Mouse (Mus musculus) stomach, embryonic 16.5 days (tissue): ENCODE data around the gene Dclre1c. TPM values are rescaled to one million over a fixed set of nuclear protein-coding genes. Genes with fewer than 3 reads are reported as not detected.

Experiments
- ATAC-seq: fragments of 200-750 bp; cut with Nextera tagmentation; 2 replicates; pipeline ENCODE4 v1.8.0; 2017; ENCODE audit warnings: moderate number of reproducible peaks, moderate TSS enrichment; ENCODE audit not compliant: insufficient read depth, low FRiP score
- H3K27ac ChIP-seq: fragments of 300-500 bp; sonication (generic); 2 replicates; pipeline ENCODE4 v1.5.1; 2014; ENCODE audit warnings: low read length
- H3K27me3 ChIP-seq: fragments of 300-500 bp; sonication (generic); 2 replicates; pipeline ENCODE4 v1.6.1; 2014; ENCODE audit warnings: low read length, control low read depth, mixed read lengths; ENCODE audit not compliant: control insufficient read depth, insufficient read depth
- H3K36me3 ChIP-seq: fragments of 300-500 bp; sonication (generic); 2 replicates; pipeline ENCODE4 v1.6.1; 2014; ENCODE audit warnings: low read length; ENCODE audit not compliant: control insufficient read depth, insufficient read depth
- H3K4me1 ChIP-seq: fragments of 300-500 bp; sonication (generic); 2 replicates; pipeline ENCODE4 v1.6.1; 2014; ENCODE audit warnings: low read length, control low read depth, mixed read lengths; ENCODE audit not compliant: control insufficient read depth, insufficient read depth
- H3K4me2 ChIP-seq: fragments of 300-500 bp; sonication (generic); 2 replicates; pipeline ENCODE4 v1.6.1; 2014; ENCODE audit warnings: low read depth, low read length, mixed read lengths
- H3K4me3 ChIP-seq: fragments of 300-500 bp; sonication (generic); replicated peaks from 2 replicates; pipeline ENCODE4 v1.5.1; 2014; ENCODE audit warnings: mild to moderate bottlenecking, low read length
- H3K9ac ChIP-seq: fragments of 300-500 bp; sonication (generic); 2 replicates; pipeline ENCODE4 v1.6.1; 2014; ENCODE audit warnings: low read length
- H3K9me3 ChIP-seq: fragments of 300-500 bp; sonication (generic); replicated peaks from 2 replicates; pipeline ENCODE4 v1.6.1; 2016; ENCODE audit warnings: low read length, control low read depth; ENCODE audit not compliant: control insufficient read depth
- WGBS: fragments of 180-500 bp; shearing (Covaris S2); extraction: QIAGEN DNeasy Blood & Tissue Kit; methylation state at CpG from one replicate; pipeline ENCODE4 v1.1.7; 2014; 5-methylcytosine and 5-hydroxymethylcytosine counted together
- polyA plus RNA-seq: library from polyadenylated mRNA; unstranded; fragments of >200 nt; fragmentation: Nextera tagmentation; extraction: Ambion mirVana; gene quantifications from 2 replicates; pipeline ENCODE4 v1.2.1, GENCODE M21; 2015

Gene Dclre1c
- polyA plus RNA-seq, 1 experiment from 2014 or later, result 5.9 TPM

- Histone ChIP-seq H3K9ac (no peak overlapping the region), H3K36me3 (no peaks in the 10 kb centered on the region), H3K4me3 (no peak overlapping the region), H3K4me2 (no peak overlapping the region), H3K9me3 (no peaks in the 10 kb centered on the region), H3K27ac (no peak overlapping the region), H3K27me3 (no peaks in the 10 kb centered on the region), H3K4me1 (peaks cover 11% of the 10 kb centered on the region)
- no peak for ATAC-seq
- 57% methylated on average over 4 of the region's 4 CpGs for WGBS
These were observed 3.8 kb upstream of the Dclre1c start for GRCm38 (mm10) chr2:3420157-3420556.

GRCm38 (mm10) chr2:3422548-3422947, 1.4 kb upstream of the Dclre1c start, which contains the start of gene Meig1:
TSS of gene Meig1 (minus strand) at chr2:3422648.
- Histone ChIP-seq H3K4me2 (peak within 1 kb of the TSS; percentile 85; the same call in 1 of the 2 replicates), H3K4me1 (peaks cover 11% of the 10 kb centered on the region), H3K36me3 (no peaks in the 10 kb centered on the region), H3K9ac (no peak within 1 kb of the TSS), H3K9me3 (no peaks in the 10 kb centered on the region), H3K27ac (no peak within 1 kb of the TSS), H3K4me3 (no peak within 1 kb of the TSS), H3K27me3 (no peaks in the 10 kb centered on the region)
- no peak for ATAC-seq
- WGBS, result 66% methylated on average over 3 of the region's 3 CpGs

- peaks cover 7% of the 10 kb centered on the region for H3K4me1 ChIP-seq
- 4% methylated on average over 10 of the region's 10 CpGs for WGBS
- no peak for ATAC-seq
- peak overlapping the region; percentile 85 for H3K4me2 ChIP-seq
- H3K27me3 ChIP-seq, result no peaks in the 10 kb centered on the region
- peak overlapping the region; percentile 63 for H3K4me3 ChIP-seq
- H3K36me3 ChIP-seq, result no peaks in the 10 kb centered on the region
- H3K9me3 ChIP-seq, result no peaks in the 10 kb centered on the region
- H3K9ac ChIP-seq, result peak overlapping the region; percentile 70
- H3K27ac ChIP-seq, result no peak overlapping the region
These were observed 614 bp downstream of the Dclre1c start for GRCm38 (mm10) chr2:3424579-3424910.

- Histone ChIP-seq H3K9ac (no peak overlapping the region), H3K9me3 (no peaks in the 10 kb centered on the region), H3K27ac (no peak overlapping the region), H3K4me2 (no peak overlapping the region), H3K4me3 (no peak overlapping the region), H3K36me3 (no peaks in the 10 kb centered on the region), H3K27me3 (no peaks in the 10 kb centered on the region), H3K4me1 (no peaks in the 10 kb centered on the region)
- 78% methylated on average over 9 of the region's 9 CpGs for WGBS
- ATAC-seq, result no peak
These were observed 7.0 kb downstream of the Dclre1c start for GRCm38 (mm10) chr2:3430956-3431355.

- H3K4me2 ChIP-seq, result no peak overlapping the region
- H3K9me3 ChIP-seq, result no peaks in the 10 kb centered on the region
- H3K36me3 ChIP-seq, result no peaks in the 10 kb centered on the region
- H3K4me3 ChIP-seq, result no peak overlapping the region
- H3K27me3 ChIP-seq, result no peaks in the 10 kb centered on the region
- no peak for ATAC-seq
- no peak overlapping the region for H3K9ac ChIP-seq
- 84% methylated on average over 6 of the region's 6 CpGs for WGBS
- H3K4me1 ChIP-seq, result no peaks in the 10 kb centered on the region
- H3K27ac ChIP-seq, result no peak overlapping the region
These were observed 11.6 kb downstream of the Dclre1c start for GRCm38 (mm10) chr2:3435369-3436061.

- no peak overlapping the region for H3K4me2 ChIP-seq
- WGBS, result 66% methylated on average over 7 of the region's 7 CpGs
These were observed 14.0 kb downstream of the Dclre1c start for GRCm38 (mm10) chr2:3437956-3438355.

GRCm38 (mm10) chr2:3444206-3444605, 20.3 kb downstream of the Dclre1c start:
- no peaks in the 10 kb centered on the region for H3K36me3 ChIP-seq
- 65% methylated on average over 7 of the region's 7 CpGs for WGBS
- H3K9me3 ChIP-seq, result no peaks in the 10 kb centered on the region
- H3K27ac ChIP-seq, result no peak overlapping the region
- no peaks in the 10 kb centered on the region for H3K27me3 ChIP-seq
- H3K4me3 ChIP-seq, result no peak overlapping the region
- no peak overlapping the region for H3K9ac ChIP-seq
- no peak overlapping the region for H3K4me2 ChIP-seq
- H3K4me1 ChIP-seq, result no peaks in the 10 kb centered on the region
- ATAC-seq, result no peak

More at GRCm38 (mm10) chr2:3437956-3438355, 14.0 kb downstream of the Dclre1c start:
- no peaks in the 10 kb centered on the region for H3K4me1 ChIP-seq
- H3K27ac ChIP-seq, result no peak overlapping the region
- no peak for ATAC-seq
- no peaks in the 10 kb centered on the region for H3K9me3 ChIP-seq
- H3K9ac ChIP-seq, result no peak overlapping the region
- no peaks in the 10 kb centered on the region for H3K36me3 ChIP-seq
- no peaks in the 10 kb centered on the region for H3K27me3 ChIP-seq
- no peak overlapping the region for H3K4me3 ChIP-seq

GRCm38 (mm10) chr2:3445984-3446383, 22.1 kb downstream of the Dclre1c start:
- Histone ChIP-seq H3K4me1 (no peaks in the 10 kb centered on the region), H3K36me3 (no peaks in the 10 kb centered on the region), H3K4me2 (no peak overlapping the region), H3K9ac (no peak overlapping the region), H3K4me3 (no peak overlapping the region), H3K27ac (no peak overlapping the region), H3K27me3 (no peaks in the 10 kb centered on the region), H3K9me3 (no peaks in the 10 kb centered on the region)
- no peak for ATAC-seq
- WGBS, result 68% methylated on average over 4 of the region's 4 CpGs

GRCm38 (mm10) chr2:3449431-3449830, 25.5 kb downstream of the Dclre1c start:
- 69% methylated on average over 2 of the region's 2 CpGs for WGBS
- no peaks in the 10 kb centered on the region for H3K9me3 ChIP-seq
- ATAC-seq, result no peak
- no peaks in the 10 kb centered on the region for H3K4me1 ChIP-seq
- H3K9ac ChIP-seq, result no peak overlapping the region
- H3K36me3 ChIP-seq, result no peaks in the 10 kb centered on the region
- H3K27me3 ChIP-seq, result no peaks in the 10 kb centered on the region
- H3K4me3 ChIP-seq, result no peak overlapping the region
- no peak overlapping the region for H3K27ac ChIP-seq
- no peak overlapping the region for H3K4me2 ChIP-seq
